Mouse (Mus musculus) heart, embryonic 16.5 days (tissue): ENCODE measurements around the gene Fam228b. TPM values are rescaled to one million over a fixed set of nuclear protein-coding genes. Genes with fewer than 3 reads are reported as not detected.
"Not testable (repeated sequence)": the region's sequence is repeated elsewhere in the genome, so short reads cannot be mapped to it uniquely, and the experiment has no call there.

ENCODE experiments used
- ATAC-seq: fragments of 200-750 bp; cut with Nextera tagmentation; replicated peaks from 2 replicates; pipeline ENCODE4 v1.8.0; 2017; ENCODE audit warnings: moderate number of reproducible peaks; ENCODE audit not compliant: insufficient read depth, low FRiP score; ENCODE audit errors: extremely low read depth
- H3K27ac ChIP-seq: fragments of 300-500 bp; sonication (generic); 2 replicates; pipeline ENCODE4 v1.5.1; 2014; ENCODE audit warnings: mild to moderate bottlenecking, low read length, control low read depth, moderate library complexity
- H3K27me3 ChIP-seq: fragments of 300-500 bp; sonication (generic); 2 replicates; pipeline ENCODE4 v1.6.1; 2014; ENCODE audit warnings: low read length, mixed read lengths; ENCODE audit not compliant: control insufficient read depth, insufficient read depth
- H3K36me3 ChIP-seq: fragments of 300-500 bp; sonication (generic); 2 replicates; pipeline ENCODE4 v1.6.1; 2014; ENCODE audit not compliant: control insufficient read depth, insufficient read depth
- H3K4me1 ChIP-seq: fragments of 300-500 bp; sonication (generic); 2 replicates; pipeline ENCODE4 v1.6.1; 2014; ENCODE audit warnings: low read length, mixed read lengths; ENCODE audit not compliant: control insufficient read depth, insufficient read depth
- H3K4me2 ChIP-seq: fragments of 300-500 bp; sonication (generic); 2 replicates; pipeline ENCODE4 v1.6.1; 2014; ENCODE audit warnings: low read depth, mild to moderate bottlenecking, control low read depth, low read length
- H3K4me3 ChIP-seq: fragments of 300-500 bp; sonication (generic); 2 replicates; pipeline ENCODE4 v1.5.1; 2014; ENCODE audit warnings: mild to moderate bottlenecking, control low read depth, low read length
- H3K9ac ChIP-seq: fragments of 300-500 bp; sonication (generic); 2 replicates; pipeline ENCODE4 v1.6.1; 2014; ENCODE audit warnings: low read length, control low read depth
- H3K9me3 ChIP-seq: fragments of 300-500 bp; sonication (generic); replicated peaks from 2 replicates; pipeline ENCODE4 v1.6.1; 2016; ENCODE audit warnings: low read length; ENCODE audit not compliant: control insufficient read depth
- WGBS: fragments of 180-500 bp; shearing (Covaris S2); extraction: QIAGEN DNeasy Blood & Tissue Kit; methylation state at CpG from one replicate; pipeline ENCODE4 v1.1.7; 2014; 5-methylcytosine and 5-hydroxymethylcytosine counted together
- polyA plus RNA-seq: library from polyadenylated mRNA; unstranded; fragments of >200 nt; fragmentation: Nextera tagmentation; extraction: Ambion mirVana; gene quantifications from 2 replicates; pipeline ENCODE4 v1.2.1, GENCODE M21; 2015

Gene Fam228b
- polyA plus RNA-seq, 1 experiment from 2014 or later, result 3.0 TPM

DNA sequence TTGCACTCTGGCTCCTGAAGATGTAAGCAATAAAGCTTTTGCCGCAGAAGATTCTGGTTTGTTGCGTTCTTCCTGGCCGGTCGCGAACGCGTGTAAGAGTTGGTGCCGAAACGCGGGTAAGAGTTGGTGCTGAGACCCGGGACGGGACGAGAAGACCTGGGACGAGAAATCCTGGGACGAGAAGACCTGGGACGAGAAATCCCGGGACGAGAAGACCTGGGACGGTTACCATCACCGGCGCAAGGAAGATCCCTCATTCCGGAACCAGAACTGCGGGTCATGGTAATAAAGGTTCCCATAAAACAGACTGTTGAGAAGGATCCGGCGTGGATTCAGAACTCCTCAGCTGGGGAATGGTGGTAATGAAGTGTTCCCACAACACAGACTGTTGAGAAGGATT lies 19.1 kb upstream of the Fam228b start:
- H3K4me2 ChIP-seq, H3K36me3 ChIP-seq, H3K27ac ChIP-seq, ATAC-seq, H3K9ac ChIP-seq, H3K4me3 ChIP-seq, H3K27me3 ChIP-seq, H3K9me3 ChIP-seq, H3K4me1 ChIP-seq: not testable (repeated sequence)
- WGBS, result 95% methylated on average over 25 of the region's 25 CpGs

DNA sequence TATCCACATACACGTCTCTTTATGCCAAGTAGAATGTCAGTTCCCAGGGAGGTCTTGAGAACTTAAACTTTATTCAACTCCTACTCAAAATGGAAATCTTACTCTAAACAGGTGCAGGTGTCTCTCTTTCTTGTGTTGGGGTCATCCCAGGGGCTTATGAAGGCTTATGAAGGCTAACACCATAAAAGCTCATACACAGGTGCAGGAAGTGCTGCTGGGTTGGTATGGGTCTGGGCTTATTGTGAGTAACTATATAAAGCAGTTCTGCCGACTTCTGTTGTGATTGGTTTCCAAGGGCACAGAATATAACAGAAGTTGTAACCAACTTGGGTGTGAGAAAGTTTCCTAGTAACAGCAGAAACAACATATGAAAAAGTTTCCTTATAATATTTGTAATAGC lies 15.4 kb upstream of the Fam228b start:
- Histone ChIP-seq H3K4me3 (no peak overlapping the region), H3K4me2 (no peak overlapping the region), H3K9me3 (no peaks in the 10 kb centered on the region), H3K36me3 (no peaks in the 10 kb centered on the region), H3K4me1 (no peaks in the 10 kb centered on the region), H3K27me3 (no peaks in the 10 kb centered on the region), H3K27ac (no peak overlapping the region), H3K9ac (no peak overlapping the region)
- WGBS, result 60% methylated on average over 2 of the region's 2 CpGs
- ATAC-seq, result no peak

DNA sequence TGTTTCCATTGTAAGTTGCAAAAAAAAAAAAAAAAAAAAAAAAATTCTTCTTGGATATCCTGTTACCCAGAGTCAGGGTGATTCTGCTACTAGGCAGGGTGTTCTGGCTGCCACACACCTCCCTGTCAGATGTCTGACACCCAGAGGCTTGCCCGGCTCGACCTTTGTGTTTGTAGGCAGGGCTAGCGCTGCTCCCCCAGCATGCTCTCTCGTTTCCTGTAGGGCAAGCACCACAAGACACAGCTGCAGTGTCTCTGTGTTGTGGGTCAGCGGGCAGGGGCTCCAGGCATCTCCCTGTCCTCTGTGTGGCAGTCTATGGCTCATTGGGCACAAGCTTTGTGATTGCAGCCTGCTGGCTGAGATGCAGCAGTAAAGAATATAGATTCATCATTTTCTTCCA lies 14.5 kb upstream of the Fam228b start:
- no peak overlapping the region for H3K4me2 ChIP-seq
- no peaks in the 10 kb centered on the region for H3K36me3 ChIP-seq
- H3K9me3 ChIP-seq, result no peaks in the 10 kb centered on the region
- no peaks in the 10 kb centered on the region for H3K27me3 ChIP-seq
- no peak overlapping the region for H3K27ac ChIP-seq
- WGBS, result 43% methylated on average over 5 of the region's 5 CpGs
- no peak overlapping the region for H3K4me3 ChIP-seq
- no peak for ATAC-seq
- H3K9ac ChIP-seq, result no peak overlapping the region
- H3K4me1 ChIP-seq, result no peaks in the 10 kb centered on the region

DNA sequence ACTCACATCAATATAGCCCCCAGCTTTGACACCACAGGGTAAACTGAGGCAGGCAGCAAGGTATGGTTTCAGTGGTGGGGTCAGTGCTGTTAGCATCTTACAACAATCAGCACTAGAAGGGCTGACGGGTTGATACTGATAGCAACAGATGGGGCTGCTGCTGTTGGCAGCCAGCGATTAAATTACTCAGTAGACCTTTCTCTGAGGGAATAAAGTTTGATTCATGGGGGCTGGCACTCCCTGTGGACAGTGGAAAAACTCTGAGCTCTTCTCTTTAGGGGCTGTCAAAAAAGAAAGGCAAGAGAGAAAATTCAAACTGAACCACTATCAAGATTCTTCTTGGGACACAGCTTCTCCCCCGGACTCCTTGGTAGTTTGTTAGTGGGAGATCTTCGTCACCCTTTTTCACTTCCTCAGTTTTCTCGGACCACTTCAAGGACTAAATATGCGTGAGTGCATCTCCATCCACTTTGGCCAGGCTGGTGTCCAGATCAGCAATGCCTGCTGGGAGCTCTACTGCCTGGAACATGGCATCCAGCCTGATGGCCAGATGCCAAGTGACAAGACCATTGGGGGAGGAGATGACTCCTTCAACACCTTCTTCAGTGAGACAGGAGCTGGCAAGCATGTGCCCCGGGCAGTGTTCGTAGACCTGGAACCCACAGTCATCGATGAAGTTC lies 12.8 kb upstream of the Fam228b start:
- not testable (repeated sequence) for H3K36me3 ChIP-seq, ATAC-seq
- WGBS, result 69% methylated on average over 9 of the region's 9 CpGs

DNA sequence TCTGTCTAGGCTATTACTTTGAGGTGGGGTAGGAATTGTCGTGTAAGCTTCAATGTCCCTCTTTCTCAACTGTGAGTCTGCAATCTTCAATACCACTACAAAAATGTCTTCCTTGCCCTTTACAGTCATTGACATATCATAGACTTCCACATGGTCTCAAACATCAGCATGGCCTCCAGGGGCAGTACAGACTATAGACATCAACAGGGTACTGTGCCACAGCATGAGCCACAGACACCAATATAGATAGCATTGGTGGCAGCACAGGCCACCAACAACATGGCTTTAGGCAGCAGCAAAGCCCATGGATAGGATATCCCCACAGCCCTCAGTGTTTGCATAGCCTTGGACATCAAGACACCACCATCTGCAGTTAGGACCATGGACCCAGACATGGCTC lies 12.2 kb upstream of the Fam228b start:
- H3K4me3 ChIP-seq, result no peak overlapping the region
- no peaks in the 10 kb centered on the region for H3K9me3 ChIP-seq
- no peaks in the 10 kb centered on the region for H3K4me1 ChIP-seq
- no peaks in the 10 kb centered on the region for H3K36me3 ChIP-seq
- H3K27me3 ChIP-seq, result no peaks in the 10 kb centered on the region
- no peak overlapping the region for H3K4me2 ChIP-seq
- no peak for ATAC-seq
- WGBS, result 85% methylated on average over 1 of the region's 1 CpGs
- H3K27ac ChIP-seq, result no peak overlapping the region
- H3K9ac ChIP-seq, result no peak overlapping the region

More for the DNA sequence above, 12.8 kb upstream of the Fam228b start:
- not testable (repeated sequence) for H3K9me3 ChIP-seq, H3K4me1 ChIP-seq, H3K4me2 ChIP-seq, H3K9ac ChIP-seq, H3K4me3 ChIP-seq, H3K27ac ChIP-seq, H3K27me3 ChIP-seq

DNA sequence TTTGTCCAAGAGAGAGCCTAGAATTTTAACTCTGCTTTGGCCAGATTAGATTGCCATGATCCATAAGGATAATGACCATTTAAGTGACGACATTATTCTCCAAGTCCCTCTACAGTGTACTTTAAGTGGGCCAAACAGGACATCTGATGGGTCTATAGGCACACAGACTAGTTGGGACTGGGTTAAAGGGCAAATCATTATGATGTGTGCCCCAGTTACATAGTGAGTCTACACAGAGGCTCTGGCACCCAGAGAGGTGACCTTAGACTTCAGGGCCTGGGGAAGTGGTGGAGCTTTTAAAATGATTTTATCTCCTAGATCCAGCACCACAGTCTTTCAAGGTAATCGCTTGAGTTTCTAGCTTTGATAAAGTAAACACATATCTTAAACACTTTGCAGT lies 11.2 kb upstream of the Fam228b start:
- WGBS, result 62% methylated on average over 2 of the region's 2 CpGs
- no peak overlapping the region for H3K27ac ChIP-seq
- no peaks in the 10 kb centered on the region for H3K36me3 ChIP-seq
- no peaks in the 10 kb centered on the region for H3K27me3 ChIP-seq
- no peak overlapping the region for H3K4me2 ChIP-seq
- no peak for ATAC-seq
- H3K9me3 ChIP-seq, result no peaks in the 10 kb centered on the region
- H3K9ac ChIP-seq, result no peak overlapping the region
- H3K4me3 ChIP-seq, result no peak overlapping the region
- no peaks in the 10 kb centered on the region for H3K4me1 ChIP-seq

DNA sequence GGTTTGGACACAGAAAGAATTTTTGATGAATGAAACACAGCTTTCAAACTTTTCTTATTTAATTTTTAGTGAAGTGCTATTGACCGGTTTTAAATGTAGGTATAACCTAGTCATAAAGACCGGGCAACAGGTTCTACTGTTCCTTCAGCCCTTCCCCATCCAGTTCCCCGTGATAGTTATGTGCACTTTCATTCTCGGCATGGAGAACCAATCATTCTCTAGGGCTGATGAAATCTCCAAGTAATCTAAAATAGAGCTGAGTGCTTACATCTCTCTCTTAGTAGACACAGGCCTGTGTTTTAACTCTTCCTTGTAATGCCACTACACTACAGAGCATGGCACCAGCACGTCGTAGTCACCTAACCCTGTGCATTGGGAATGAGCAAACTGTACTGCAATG lies 8.7 kb upstream of the Fam228b start:
- no peaks in the 10 kb centered on the region for H3K36me3 ChIP-seq
- H3K4me1 ChIP-seq, result no peaks in the 10 kb centered on the region
- no peak overlapping the region for H3K4me2 ChIP-seq
- H3K27ac ChIP-seq, result no peak overlapping the region
- H3K27me3 ChIP-seq, result no peaks in the 10 kb centered on the region
- 81% methylated on average over 6 of the region's 6 CpGs for WGBS
- no peak for ATAC-seq
- H3K9me3 ChIP-seq, result no peaks in the 10 kb centered on the region
- no peak overlapping the region for H3K4me3 ChIP-seq
- no peak overlapping the region for H3K9ac ChIP-seq

DNA sequence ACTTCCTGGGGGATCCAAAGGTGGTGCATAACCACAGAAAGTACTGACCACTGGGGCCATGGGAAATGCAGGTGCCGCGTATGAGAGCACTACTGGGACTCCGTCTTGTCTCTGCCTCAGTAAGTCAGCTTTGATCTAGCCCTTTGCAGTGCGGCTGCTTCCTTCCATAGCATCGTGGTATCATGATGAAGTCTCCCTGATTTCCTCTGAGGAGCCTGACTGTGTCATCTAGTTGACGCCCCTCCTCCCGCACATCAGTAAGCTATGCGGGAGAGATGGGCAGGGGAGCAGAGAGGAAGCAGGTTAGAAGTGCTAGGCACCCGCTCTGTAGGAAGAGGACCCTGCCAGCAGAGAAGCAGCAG lies 6.5 kb upstream of the Fam228b start:
- Histone ChIP-seq H3K27ac (no peak overlapping the region), H3K9me3 (no peaks in the 10 kb centered on the region), H3K27me3 (no peaks in the 10 kb centered on the region), H3K36me3 (no peaks in the 10 kb centered on the region), H3K9ac (no peak overlapping the region), H3K4me1 (no peaks in the 10 kb centered on the region), H3K4me3 (no peak overlapping the region), H3K4me2 (no peak overlapping the region)
- ATAC-seq, result no peak
- 73% methylated on average over 9 of the region's 9 CpGs for WGBS

DNA sequence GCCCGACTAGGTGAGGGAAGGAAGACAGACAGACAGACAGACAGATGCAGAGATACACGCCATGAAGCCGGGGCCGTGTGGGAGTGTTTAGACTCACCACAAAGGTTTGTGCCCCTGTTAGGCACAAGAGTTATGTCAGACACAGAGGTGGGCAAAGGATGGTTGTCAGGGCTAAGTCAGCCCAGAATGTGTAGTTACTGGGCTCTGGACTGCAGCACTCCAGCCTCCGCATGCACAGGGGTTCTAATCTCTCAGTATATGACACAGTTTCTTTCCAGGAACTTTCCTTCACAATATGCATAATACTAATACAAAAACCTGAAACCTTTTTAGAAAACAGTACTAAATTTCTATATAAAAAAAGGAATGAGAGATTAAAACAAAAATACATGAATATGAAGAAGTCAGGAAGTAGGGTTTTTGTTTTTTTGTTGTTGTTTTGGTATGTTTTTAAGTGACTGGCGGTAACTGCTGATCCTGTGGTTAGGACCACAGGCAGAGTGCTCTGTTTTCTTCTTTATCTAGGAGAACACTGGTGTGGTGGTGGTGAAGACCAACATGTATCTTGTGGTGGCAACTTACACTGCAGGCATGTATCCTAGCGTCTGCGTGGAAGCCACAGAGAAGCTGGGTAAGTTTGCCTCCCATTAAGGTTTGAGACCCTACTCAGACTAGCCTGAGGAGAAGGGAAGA lies 6.0 kb upstream of the Fam228b start:
- Histone ChIP-seq H3K9ac (no peak overlapping the region), H3K27ac (no peak overlapping the region), H3K27me3 (no peaks in the 10 kb centered on the region), H3K36me3 (no peaks in the 10 kb centered on the region), H3K9me3 (no peaks in the 10 kb centered on the region), H3K4me1 (no peaks in the 10 kb centered on the region), H3K4me3 (no peak overlapping the region), H3K4me2 (no peak overlapping the region)
- no peak for ATAC-seq
- WGBS, result 83% methylated on average over 8 of the region's 8 CpGs
